ENCODE assay signal across 22 mouse cellular contexts in genomic region chr4:57168277-57168676, GRCm38 (mm10). TPM values are rescaled to one million over a fixed set of nuclear protein-coding genes. Genes with fewer than 3 reads are reported as not detected.
A peak's percentile ranks its signal among the peaks of the same experiment; 100 is the strongest.
DNase-seq lines count a peak whose midpoint lies in the region; ATAC-seq lines count a peak whose summit lies in the region.
"Had no signal": no experiment of that assay in that cellular context is flagged by ENCODE, and none has a peak within 500 bp of the region (broad histone marks: within the 10 kb centered on the region; RNA-seq: fewer than 3 reads in every experiment).

No protein-coding gene starts in this region.

- H3K4me2 ChIP-seq in embryonic facial prominence, embryonic 12.5 days (replicated peaks) = no peak overlapping the region
- H3K4me2 ChIP-seq in liver, embryonic 16.5 days (ENCODE audit: low read depth, low read length) = no peak overlapping the region
- no peak overlapping the region for H3K4me2 ChIP-seq in stomach, embryonic 16.5 days (ENCODE audit: low read depth, low read length)
- H3K4me2 ChIP-seq in hindbrain, embryonic 13.5 days = no peak overlapping the region
- H3K4me2 ChIP-seq: embryonic facial prominence, embryonic 13.5 days; forebrain, embryonic 12.5 days; heart, embryonic 13.5 days; hindbrain, embryonic 12.5 days; limb, embryonic 15.5 days; midbrain, embryonic 12.5 days had no signal

- H3K27me3 ChIP-seq in embryonic facial prominence, embryonic 12.5 days = no peaks in the 10 kb centered on the region
- no peaks in the 10 kb centered on the region for H3K27me3 ChIP-seq in embryonic facial prominence, embryonic 10.5 days (replicated peaks; ENCODE audit: low read depth, poor library complexity, severe bottlenecking)
- no peaks in the 10 kb centered on the region for H3K27me3 ChIP-seq in liver, embryonic 16.5 days (ENCODE audit: control insufficient read depth, insufficient read depth, low read depth, low read length)
- H3K27me3 ChIP-seq in stomach, embryonic 16.5 days (ENCODE audit: control insufficient read depth, insufficient read depth, low read length) = no peaks in the 10 kb centered on the region
- H3K27me3 ChIP-seq in hindbrain, embryonic 13.5 days = no peaks in the 10 kb centered on the region
- H3K27me3 ChIP-seq: embryonic facial prominence, embryonic 13.5 days; forebrain, embryonic 12.5 days; heart, embryonic 13.5 days; hindbrain, embryonic 12.5 days; limb, embryonic 15.5 days; midbrain, embryonic 12.5 days had no signal

- H3K4me1 ChIP-seq in embryonic facial prominence, embryonic 12.5 days = no peaks in the 10 kb centered on the region
- H3K4me1 ChIP-seq in embryonic facial prominence, embryonic 10.5 days = 0 out of 2 replicates have a peak, but pooled peaks cover 11% of the 10 kb centered on the region
- H3K4me1 ChIP-seq in liver, embryonic 16.5 days (ENCODE audit: control insufficient read depth, low read depth, low read length) = peaks cover 7% of the 10 kb centered on the region; the same call in 1 of the 2 replicates
- peaks cover 3% of the 10 kb centered on the region for H3K4me1 ChIP-seq in stomach, embryonic 16.5 days (ENCODE audit: control insufficient read depth, insufficient read depth, low read length)
- peaks cover 12% of the 10 kb centered on the region; the same call in 1 of the 2 replicates for H3K4me1 ChIP-seq in hindbrain, embryonic 13.5 days (replicated peaks)

- DNase-seq in embryonic facial prominence, embryonic 10.5 days (ENCODE audit: low spot score) = no peak
- DNase-seq in liver = peak; percentile 30
- DNase-seq in urinary bladder, postnatal 25 days (ENCODE audit: low spot score) = no peak
- DNase-seq: adrenal gland, postnatal 14 days; gastrocnemius, postnatal 25 days; heart, adult 2 months; heart, postnatal 14 days; kidney, adult 18-20 months; left cerebral cortex, postnatal 4 days; lung, postnatal 4 days; thymus, postnatal 14 days had no signal

- H3K27ac ChIP-seq in embryonic facial prominence, embryonic 12.5 days = no peak overlapping the region
- H3K27ac ChIP-seq in embryonic facial prominence, embryonic 10.5 days (replicated peaks) = no peak overlapping the region
- H3K27ac ChIP-seq in liver, embryonic 16.5 days (ENCODE audit: low read length) = no peak overlapping the region
- H3K27ac ChIP-seq in stomach, embryonic 16.5 days (ENCODE audit: low read length) = peak overlapping the region; percentile 86; the same call in 1 of the 2 replicates
- no peak overlapping the region for H3K27ac ChIP-seq in hindbrain, embryonic 13.5 days
- H3K27ac ChIP-seq: embryonic facial prominence, embryonic 13.5 days; forebrain, embryonic 12.5 days; heart, adult 2 months; heart, embryonic 13.5 days; hindbrain, embryonic 12.5 days; limb, embryonic 15.5 days; midbrain, embryonic 12.5 days had no signal

- H3K4me3 ChIP-seq in embryonic facial prominence, embryonic 12.5 days = no peak overlapping the region
- no peak overlapping the region for H3K4me3 ChIP-seq in embryonic facial prominence, embryonic 10.5 days
- H3K4me3 ChIP-seq in liver, embryonic 16.5 days (ENCODE audit: low read depth, low read length) = no peak overlapping the region
- H3K4me3 ChIP-seq in stomach, embryonic 16.5 days (replicated peaks; ENCODE audit: low read length) = no peak overlapping the region
- no peak overlapping the region for H3K4me3 ChIP-seq in hindbrain, embryonic 13.5 days
- H3K4me3 ChIP-seq: embryonic facial prominence, embryonic 13.5 days; erythroblast, embryonic 14.5 days; forebrain, embryonic 12.5 days; heart, adult 2 months; heart, embryonic 13.5 days; hindbrain, embryonic 12.5 days; limb, embryonic 15.5 days; midbrain, embryonic 12.5 days had no signal

- H3K36me3 ChIP-seq in embryonic facial prominence, embryonic 12.5 days = no peaks in the 10 kb centered on the region
- H3K36me3 ChIP-seq in embryonic facial prominence, embryonic 10.5 days (replicated peaks) = no peaks in the 10 kb centered on the region
- H3K36me3 ChIP-seq in liver, embryonic 16.5 days (ENCODE audit: control insufficient read depth, insufficient read depth) = no peaks in the 10 kb centered on the region
- no peaks in the 10 kb centered on the region for H3K36me3 ChIP-seq in stomach, embryonic 16.5 days (ENCODE audit: control insufficient read depth, insufficient read depth, low read length)
- no peaks in the 10 kb centered on the region for H3K36me3 ChIP-seq in hindbrain, embryonic 13.5 days
- H3K36me3 ChIP-seq: embryonic facial prominence, embryonic 13.5 days; forebrain, embryonic 12.5 days; heart, embryonic 13.5 days; hindbrain, embryonic 12.5 days; limb, embryonic 15.5 days; midbrain, embryonic 12.5 days had no signal

- 0 out of 2 replicates have a peak overlapping the region, but pooled peaks have one; percentile 27 for H3K9ac ChIP-seq in embryonic facial prominence, embryonic 12.5 days
- no peak overlapping the region for H3K9ac ChIP-seq in liver, embryonic 16.5 days (ENCODE audit: low read depth, low read length)
- no peak overlapping the region for H3K9ac ChIP-seq in stomach, embryonic 16.5 days (ENCODE audit: low read length)
- no peak overlapping the region for H3K9ac ChIP-seq in hindbrain, embryonic 13.5 days
- H3K9ac ChIP-seq: embryonic facial prominence, embryonic 13.5 days; forebrain, embryonic 12.5 days; heart, embryonic 13.5 days; limb, embryonic 15.5 days; midbrain, embryonic 12.5 days had no signal

- 81% methylated on average over 1 of the region's 1 CpGs for WGBS in embryonic facial prominence, embryonic 12.5 days
- WGBS in embryonic facial prominence, embryonic 10.5 days = 80% methylated on average over 1 of the region's 1 CpGs
- 38% methylated on average over 1 of the region's 1 CpGs for WGBS in liver, embryonic 16.5 days (ENCODE audit: insufficient replicate concordance)
- WGBS in stomach, embryonic 16.5 days = 76% methylated on average over 1 of the region's 1 CpGs
- WGBS in hindbrain, embryonic 13.5 days = 94% methylated on average over 1 of the region's 1 CpGs

- ATAC-seq in embryonic facial prominence, embryonic 12.5 days (ENCODE audit: insufficient number of reproducible peaks, insufficient read depth, low FRiP score, low TSS enrichment) = no peak
- ATAC-seq in liver, embryonic 16.5 days (ENCODE audit: low read depth) = peak; percentile 78
- no peak for ATAC-seq in stomach, embryonic 16.5 days (ENCODE audit: insufficient read depth, low FRiP score)
- no peak for ATAC-seq in hindbrain, embryonic 13.5 days (ENCODE audit: low FRiP score)

- no peaks in the 10 kb centered on the region for H3K9me3 ChIP-seq in embryonic facial prominence, embryonic 12.5 days
- H3K9me3 ChIP-seq in embryonic facial prominence, embryonic 10.5 days = no peaks in the 10 kb centered on the region
- H3K9me3 ChIP-seq in liver, embryonic 16.5 days (replicated peaks; ENCODE audit: control insufficient read depth, low read length) = no peaks in the 10 kb centered on the region
- no peaks in the 10 kb centered on the region for H3K9me3 ChIP-seq in stomach, embryonic 16.5 days (replicated peaks; ENCODE audit: control insufficient read depth, low read length)
- H3K9me3 ChIP-seq in hindbrain, embryonic 13.5 days = no peaks in the 10 kb centered on the region
- H3K9me3 ChIP-seq: embryonic facial prominence, embryonic 13.5 days; forebrain, embryonic 12.5 days; heart, embryonic 13.5 days; hindbrain, embryonic 12.5 days; limb, embryonic 15.5 days; midbrain, embryonic 12.5 days had no signal

RNA-seq across cellular contexts. Expression of gene Epb41l4b, which starts 25.0 kb away (rescaled TPM):
- 2.8 and 3.0 TPM in 2 replicates for polyA plus RNA-seq in embryonic facial prominence, embryonic 12.5 days (2016; fragmentation: Nextera tagmentation; extraction: Ambion mirVana)
- polyA plus RNA-seq in embryonic facial prominence, embryonic 10.5 days (2016; fragmentation: Nextera tagmentation; extraction: Ambion mirVana) = 1.2 and 1.4 TPM in 2 replicates
- 1.4 and 2.0 TPM in 2 replicates for polyA plus RNA-seq in liver, embryonic 16.5 days (2015; fragmentation: Nextera tagmentation; extraction: Ambion mirVana)
- polyA plus RNA-seq in stomach, embryonic 16.5 days (2015; fragmentation: Nextera tagmentation; extraction: Ambion mirVana) = 7.5 and 11.6 TPM in 2 replicates
- 1.7 and 2.1 TPM in 2 replicates for polyA plus RNA-seq in hindbrain, embryonic 13.5 days (2015; fragmentation: Nextera tagmentation; extraction: Ambion mirVana)
